Mouse (Mus musculus) heart, postnatal 36 days (tissue): ENCODE data around the gene Ddx5. TPM values are rescaled to one million over a fixed set of nuclear protein-coding genes. Genes with fewer than 3 reads are reported as not detected.
"Not testable (repeated sequence)": the region's sequence is repeated elsewhere in the genome, so short reads cannot be mapped to it uniquely, and the experiment has no call there.

Experiments
- DNase-seq, 2 experiments: peaks; one replicate each; pipeline ENCODE4 v3.0.0; 2021 to 2022
- intact Hi-C: fragments of 180-260 bp; cut with DNase I; formaldehyde crosslinking; loops from one replicate; pipeline ENCODE4 v1.15.1; 2025
- total RNA-seq, 2 experiments: library from RNA; stranded (reverse); gene quantifications; 2 replicates each; pipeline ENCODE4 v1.2.3; 2021

The Ddx5 gene
- total RNA-seq, 2 experiments from 2014 or later, result 317 to 377 TPM

GRCm38 (mm10) chr11:106793846-106794245, 4.9 kb upstream of the Ddx5 start:
- intact Hi-C loops, result no loop called here
- DNase-seq, result no peak

- intact Hi-C loops, result loop anchor here (2.0 kb wide), 1 partner anchor 131 kb away; the partner anchor contains the start of gene Smurf2
- no peak for DNase-seq
These were observed 664 bp upstream of the Ddx5 start for GRCm38 (mm10) chr11:106789649-106790048.

GRCm38 (mm10) chr11:106788026-106788774, 785 bp downstream of the Ddx5 start:
- intact Hi-C loops, result loop anchor here (2.0 kb wide), 1 partner anchor 133 kb away; the partner anchor contains the start of gene Smurf2
- DNase-seq, result peak; percentile 99

GRCm38 (mm10) chr11:106787131-106788025, 1.6 kb downstream of the Ddx5 start:
- peak; percentile 91 to 93 for DNase-seq
- intact Hi-C loops, result loop anchor here (2.0 kb wide), 1 partner anchor 133 kb away; the partner anchor contains the start of gene Smurf2

GRCm38 (mm10) chr11:106785043-106785442, 3.9 kb downstream of the Ddx5 start:
- intact Hi-C loops, result no loop called here
- no peak for DNase-seq

- DNase-seq, result no peak
- intact Hi-C loops, result no loop called here
These were observed 4.5 kb downstream of the Ddx5 start for GRCm38 (mm10) chr11:106784476-106784875.

- intact Hi-C loops, result no loop called here
- DNase-seq, result no peak
These were observed 5.9 kb downstream of the Ddx5 start for GRCm38 (mm10) chr11:106782841-106783764.

- intact Hi-C loops, DNase-seq: not testable (repeated sequence)
These were observed 6.7 kb downstream of the Ddx5 start for GRCm38 (mm10) chr11:106782271-106782670.

GRCm38 (mm10) chr11:106780590-106781220, 8.3 kb downstream of the Ddx5 start:
- no peak for DNase-seq
- intact Hi-C loops, result no loop called here

- intact Hi-C loops, result no loop called here
- no peak for DNase-seq
These were observed 8.9 kb downstream of the Ddx5 start for GRCm38 (mm10) chr11:106780089-106780425.

- peak; percentile 90 to 93 for DNase-seq
- intact Hi-C loops, result loop anchor here (10.0 kb wide), 1 partner anchor 265 kb away; no protein-coding TSS in a partner anchor
These were observed 9.4 kb downstream of the Ddx5 start, which contains the start of gene Polg2 for GRCm38 (mm10) chr11:106779388-106780088. Gene Polg2, minus strand, starts transcription at chr11:106779537.

GRCm38 (mm10) chr11:106778589-106779387, 10.2 kb downstream of the Ddx5 start:
- no peak for DNase-seq
- intact Hi-C loops, result loop anchor here (10.0 kb wide), 1 partner anchor 264 kb away; no protein-coding TSS in a partner anchor

- no peak for DNase-seq
- intact Hi-C loops, result loop anchor here (10.0 kb wide), 1 partner anchor 263 kb away; no protein-coding TSS in a partner anchor
These were observed 10.9 kb downstream of the Ddx5 start for GRCm38 (mm10) chr11:106778132-106778531.

- DNase-seq, result no peak
- intact Hi-C loops, result loop anchor here (10.0 kb wide), 1 partner anchor 263 kb away; no protein-coding TSS in a partner anchor
These were observed 11.6 kb downstream of the Ddx5 start for GRCm38 (mm10) chr11:106777395-106777794.

- no peak for DNase-seq
- intact Hi-C loops, result loop anchor here (10.0 kb wide), 1 partner anchor 262 kb away; no protein-coding TSS in a partner anchor
These were observed 12.0 kb downstream of the Ddx5 start for GRCm38 (mm10) chr11:106776960-106777359.

- no peak for DNase-seq
- intact Hi-C loops, result loop anchor here (10.0 kb wide), 1 partner anchor 258 kb away; no protein-coding TSS in a partner anchor
These were observed 15.9 kb downstream of the Ddx5 start for GRCm38 (mm10) chr11:106773061-106773460.

GRCm38 (mm10) chr11:106770195-106770974, 18.6 kb downstream of the Ddx5 start:
- intact Hi-C loops, result loop anchor here (10.0 kb wide), 1 partner anchor 256 kb away; no protein-coding TSS in a partner anchor
- no peak for DNase-seq
